Mouse (Mus musculus) kidney, postnatal 0 days (tissue): ENCODE results near the gene Avil. TPM values are rescaled to one million over a fixed set of nuclear protein-coding genes. Genes with fewer than 3 reads are reported as not detected.

Experiments used
- ATAC-seq: fragments of 200-750 bp; cut with Nextera tagmentation; replicated peaks from 2 replicates; pipeline ENCODE4 v1.8.0; 2017; ENCODE audit warnings: low read depth, moderate number of reproducible peaks, moderate TSS enrichment, moderate library complexity; ENCODE audit not compliant: low FRiP score
- DNase-seq: peaks from one replicate; pipeline ENCODE4 v3.0.0-alpha.2; 2016; ENCODE audit warnings: low spot score
- H3K27ac ChIP-seq: fragments of 300-500 bp; sonication (generic); 2 replicates; pipeline ENCODE4 v1.5.1; 2014; ENCODE audit warnings: mild to moderate bottlenecking
- H3K27me3 ChIP-seq: fragments of 300-500 bp; sonication (generic); 2 replicates; pipeline ENCODE4 v1.6.1; 2014; ENCODE audit warnings: low read length, mixed read lengths; ENCODE audit not compliant: insufficient read depth
- H3K36me3 ChIP-seq: fragments of 300-500 bp; sonication (generic); 2 replicates; pipeline ENCODE4 v1.6.1; 2014; ENCODE audit warnings: low read length, mixed read lengths; ENCODE audit not compliant: insufficient read depth
- H3K4me1 ChIP-seq: fragments of 300-500 bp; sonication (generic); replicated peaks from 2 replicates; pipeline ENCODE4 v1.6.1; 2014; ENCODE audit warnings: antibody characterized with exemption, low read length, mixed read lengths; ENCODE audit not compliant: insufficient read depth
- H3K4me2 ChIP-seq: fragments of 300-500 bp; sonication (generic); 2 replicates; pipeline ENCODE4 v1.6.1; 2014; ENCODE audit warnings: mild to moderate bottlenecking, low read length, moderate library complexity, mixed read lengths
- H3K4me3 ChIP-seq: fragments of 300-500 bp; sonication (generic); replicated peaks from 2 replicates; pipeline ENCODE4 v1.5.1; 2014; ENCODE audit warnings: low read depth, low read length
- H3K9ac ChIP-seq: fragments of 300-500 bp; sonication (generic); 2 replicates; pipeline ENCODE4 v1.6.1; 2014; ENCODE audit warnings: low read depth, low read length
- H3K9me3 ChIP-seq: fragments of 300-500 bp; sonication (generic); replicated peaks from 2 replicates; pipeline ENCODE4 v1.6.1; 2016; ENCODE audit warnings: low read length, inconsistent platforms, mixed read lengths
- CTCF ChIP-seq: IDR thresholded peaks from 2 replicates; pipeline ENCODE4 v1.5.1; 2016; ENCODE audit warnings: antibody characterized with exemption, low read depth, mild to moderate bottlenecking, moderate library complexity
- WGBS: fragments of 180-500 bp; shearing (Covaris S2); extraction: QIAGEN DNeasy Blood & Tissue Kit; methylation state at CpG from one replicate; pipeline ENCODE4 v1.1.7; 2014; 5-methylcytosine and 5-hydroxymethylcytosine counted together
- polyA plus RNA-seq: library from polyadenylated mRNA; unstranded; fragments of >200 nt; fragmentation: Nextera tagmentation; extraction: Ambion mirVana; gene quantifications from 2 replicates; pipeline ENCODE4 v1.2.1, GENCODE M21; 2015

Gene Avil
- polyA plus RNA-seq, 1 experiment from 2014 or later: 0.07 TPM

DNA sequence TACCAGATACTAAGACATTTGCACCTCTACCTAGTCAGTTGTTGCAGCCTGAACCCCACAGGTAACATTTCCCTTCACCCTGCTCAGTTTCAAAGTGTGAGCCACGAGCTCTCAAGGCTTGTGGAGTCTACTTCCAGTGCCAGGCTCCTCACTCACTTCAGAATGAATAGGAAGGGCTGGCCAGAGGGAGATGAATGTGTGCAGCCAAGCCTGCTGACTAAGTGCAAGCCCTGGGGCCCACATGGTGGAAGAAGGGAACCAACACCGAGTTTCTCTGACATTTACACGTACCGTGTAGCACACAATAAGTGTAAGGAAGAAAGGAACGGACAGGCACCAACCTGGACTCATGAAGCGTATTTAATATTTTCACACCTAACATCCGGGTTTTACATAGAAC is 3.3 kb downstream of the Avil start:
- H3K27me3 ChIP-seq: no peaks in the 10 kb centered on the region
- no peak for ATAC-seq
- H3K36me3 ChIP-seq: peaks cover 8% of the 10 kb centered on the region; the same call in 1 of the 2 replicates
- no peak overlapping the region for H3K4me3 ChIP-seq
- H3K4me2 ChIP-seq: no peak overlapping the region
- no peak overlapping the region for H3K9ac ChIP-seq
- no peaks in the 10 kb centered on the region for H3K9me3 ChIP-seq
- no peak for DNase-seq
- H3K27ac ChIP-seq: no peak overlapping the region
- TF ChIP-seq CTCF: no peak
- no peaks in the 10 kb centered on the region for H3K4me1 ChIP-seq
- WGBS: 69% methylated on average over 7 of the region's 7 CpGs

DNA sequence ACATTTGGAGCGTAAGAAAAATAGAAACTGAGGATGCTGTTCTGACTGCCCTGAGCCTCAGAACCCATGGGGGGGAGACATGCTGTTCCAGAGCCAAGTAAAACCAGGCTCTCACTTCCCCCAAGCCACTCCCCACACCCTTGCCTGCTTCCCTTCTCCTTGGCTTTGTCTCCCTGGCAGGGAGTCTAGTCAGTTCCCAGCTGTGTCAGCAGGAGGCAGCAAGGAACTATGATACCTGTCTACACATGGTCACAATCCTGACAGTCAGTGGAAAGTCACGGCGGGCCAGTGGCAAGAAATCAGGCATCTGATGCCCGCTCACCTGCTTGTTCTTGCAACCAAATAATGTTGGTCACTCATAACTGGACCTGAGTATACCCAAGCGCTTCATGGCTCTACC is 16.0 kb downstream of the Avil start:
- peak; percentile 47 for DNase-seq
- no peak; the same call in 1 of the 2 replicates for ATAC-seq
- Histone ChIP-seq H3K27ac (no peak overlapping the region), H3K36me3 (no peaks in the 10 kb centered on the region), H3K9ac (no peak overlapping the region), H3K9me3 (no peaks in the 10 kb centered on the region), H3K27me3 (no peaks in the 10 kb centered on the region), H3K4me3 (no peak overlapping the region), H3K4me2 (no peak overlapping the region), H3K4me1 (no peaks in the 10 kb centered on the region)
- 55% methylated on average over 5 of the region's 5 CpGs for WGBS
- TF ChIP-seq CTCF: peak; percentile 64

DNA sequence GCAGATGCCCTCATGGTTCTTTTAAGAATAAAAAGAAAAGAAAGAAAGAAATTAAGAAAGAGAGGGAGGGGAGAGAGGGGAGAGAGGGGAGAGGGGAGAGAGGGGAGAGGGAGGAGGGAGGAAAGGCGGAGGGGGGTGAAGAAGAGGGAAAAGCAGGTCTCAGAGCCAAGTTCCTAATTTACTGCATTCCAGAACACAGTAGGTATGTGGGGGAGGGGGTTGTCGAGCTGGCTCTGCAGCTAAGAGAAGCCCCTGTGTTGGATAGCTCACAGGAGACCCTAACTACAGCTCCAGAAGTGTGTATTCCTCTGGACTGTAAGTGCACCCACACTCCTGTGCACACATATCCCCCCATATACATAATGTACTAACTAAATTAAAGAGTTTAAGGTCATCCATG is 16.6 kb downstream of the Avil start:
- Histone ChIP-seq H3K27me3 (no peaks in the 10 kb centered on the region), H3K4me1 (no peaks in the 10 kb centered on the region), H3K36me3 (no peaks in the 10 kb centered on the region), H3K4me3 (no peak overlapping the region), H3K9ac (no peak overlapping the region), H3K27ac (no peak overlapping the region), H3K4me2 (no peak overlapping the region), H3K9me3 (no peaks in the 10 kb centered on the region)
- TF ChIP-seq CTCF: no peak
- WGBS: 6% methylated on average over 2 of the region's 2 CpGs
- no peak for DNase-seq
- no peak for ATAC-seq

DNA sequence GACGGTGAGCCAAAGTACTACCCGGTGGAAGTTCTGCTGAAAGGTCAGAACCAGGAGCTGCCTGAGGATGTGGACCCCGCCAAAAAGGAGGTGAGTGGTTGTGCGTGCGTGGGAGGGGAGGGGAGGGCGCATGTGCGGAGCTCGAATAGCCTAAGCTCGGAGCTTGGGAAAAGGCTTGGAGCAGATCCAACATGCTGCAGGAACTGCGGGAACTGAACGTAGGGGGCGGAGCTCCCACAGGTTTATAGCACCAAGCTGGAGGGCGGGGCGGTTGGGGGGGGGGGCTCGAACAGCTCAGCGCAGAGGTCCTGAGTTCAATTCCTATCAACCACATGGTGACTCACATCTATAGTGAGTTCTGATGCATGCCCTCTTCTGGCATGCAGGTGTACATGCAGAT is 17.9 kb downstream of the Avil start:
- Histone ChIP-seq H3K9ac (no peak overlapping the region), H3K27ac (no peak overlapping the region), H3K4me1 (no peaks in the 10 kb centered on the region), H3K4me3 (no peak overlapping the region), H3K36me3 (0 out of 2 replicates have a peak, but pooled peaks cover 12% of the 10 kb centered on the region), H3K27me3 (no peaks in the 10 kb centered on the region), H3K4me2 (no peak overlapping the region), H3K9me3 (no peaks in the 10 kb centered on the region)
- DNase-seq (no peak), ATAC-seq (no peak)
- peak; percentile 15; the same call in 1 of the 2 replicates for TF ChIP-seq CTCF
- WGBS: 59% methylated on average over 16 of the region's 16 CpGs

DNA sequence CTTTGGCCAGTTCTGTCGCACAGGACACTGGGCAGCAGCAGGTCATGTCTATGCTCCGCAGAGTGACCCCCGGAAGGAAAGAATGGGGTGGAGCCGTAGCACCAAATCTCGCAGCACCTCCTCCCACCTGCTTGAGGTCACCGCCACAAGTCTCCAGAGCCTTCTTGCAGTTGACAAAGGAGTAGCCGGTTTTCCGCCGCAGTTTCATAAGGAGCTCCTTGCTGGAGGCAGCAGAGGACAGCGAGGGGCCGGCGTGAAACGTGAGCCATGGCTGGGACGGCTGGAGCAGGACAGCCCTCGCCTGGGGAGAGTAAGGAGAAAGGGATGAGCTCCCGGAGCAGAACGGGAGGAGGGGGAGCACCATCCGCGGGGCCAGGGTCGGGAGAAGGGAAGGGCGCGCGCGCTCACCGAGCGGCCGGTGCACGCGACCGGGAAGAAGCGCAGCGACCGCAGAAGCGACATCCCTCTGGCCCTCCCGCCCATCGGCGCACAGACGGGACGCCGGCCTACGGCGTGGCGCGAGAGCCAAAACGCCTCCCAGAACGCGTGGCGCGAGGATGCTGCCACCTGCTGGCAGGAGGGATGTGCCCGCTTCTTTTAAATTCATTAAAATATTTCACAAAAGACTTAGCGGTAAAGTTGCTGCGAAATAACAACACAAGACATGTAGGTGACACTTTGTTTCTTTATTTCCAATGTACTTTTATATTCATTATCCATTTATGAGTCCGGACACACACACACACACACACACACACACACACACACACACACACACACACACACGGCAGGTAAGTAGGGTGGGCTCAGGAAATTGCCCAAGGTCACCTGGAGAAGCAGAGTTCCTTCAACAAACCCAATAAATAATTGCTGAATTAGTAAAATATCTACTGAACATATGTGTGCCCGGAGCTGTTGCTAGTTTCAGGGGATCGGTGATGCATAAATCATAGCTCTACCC is 30.1 kb downstream of the Avil start, which contains the start of gene Tsfm:
Gene Tsfm (minus strand): TSS at position 505 of the 961 bp plus-strand sequence.
- WGBS: 5% methylated on average over 56 of the region's 56 CpGs
- Histone ChIP-seq H3K27ac (peak within 1 kb of the TSS; percentile 81), H3K4me3 (peak within 1 kb of the TSS; percentile 69), H3K36me3 (peaks cover 9% of the 10 kb centered on the region; the same call in 1 of the 2 replicates), H3K9ac (peak within 1 kb of the TSS; percentile 68), H3K4me2 (peak within 1 kb of the TSS; percentile 62), H3K9me3 (no peaks in the 10 kb centered on the region), H3K27me3 (no peaks in the 10 kb centered on the region), H3K4me1 (no peaks in the 10 kb centered on the region)
- peak; percentile 93 for DNase-seq
- peak; percentile 79 for ATAC-seq
- TF ChIP-seq CTCF: peak; percentile 96

DNA sequence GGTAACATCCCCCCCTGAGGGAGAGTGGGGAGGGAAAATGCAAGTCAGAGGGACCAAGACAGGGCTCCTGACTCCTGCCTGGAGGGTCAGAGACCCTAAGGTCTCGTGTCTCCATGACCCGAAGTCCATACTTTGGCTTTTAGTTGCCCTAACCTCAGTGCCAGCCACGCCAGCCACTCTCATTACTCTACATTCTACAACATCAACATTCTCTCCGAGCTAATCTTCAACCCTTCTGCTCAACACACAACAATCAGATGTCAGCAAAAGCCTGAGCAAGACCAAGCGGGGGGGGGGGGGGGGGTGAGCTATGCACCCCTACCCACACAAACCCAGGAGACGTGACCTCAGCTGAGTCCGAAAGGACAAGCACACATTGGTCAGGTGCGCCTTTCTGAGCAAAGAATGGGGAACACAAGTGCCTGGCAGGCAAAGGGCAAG is 32.8 kb downstream of the Avil start:
- Histone ChIP-seq H3K27ac (peak overlapping the region; percentile 64; the same call in 1 of the 2 replicates), H3K36me3 (no peaks in the 10 kb centered on the region), H3K4me1 (no peaks in the 10 kb centered on the region), H3K4me2 (no peak overlapping the region), H3K9ac (no peak overlapping the region), H3K4me3 (no peak overlapping the region), H3K9me3 (no peaks in the 10 kb centered on the region), H3K27me3 (no peaks in the 10 kb centered on the region)
- WGBS: 71% methylated on average over 7 of the region's 8 CpGs
- ATAC-seq (peak; percentile 71), DNase-seq (no peak)
- TF ChIP-seq CTCF: no peak
